Mouse (Mus musculus) liver, embryonic 14.5 days (tissue): ENCODE measurements at regions not wholly inside any gene's neighbourhood (a gene's known extent, or its start where the extent isn't known, plus 50 kb on each side); places are given as distances from the start of the nearest gene placed in this dataset.

Source experiments
- CTCF ChIP-seq: IDR thresholded peaks from 2 replicates; pipeline ENCODE4 v1.5.1; 2016; ENCODE audit warnings: antibody characterized with exemption, low read depth, control low read depth
- EP300 ChIP-seq: IDR thresholded peaks from 2 replicates; pipeline ENCODE4 v1.6.1; 2016; ENCODE audit warnings: antibody characterized with exemption, low read depth

DNA sequence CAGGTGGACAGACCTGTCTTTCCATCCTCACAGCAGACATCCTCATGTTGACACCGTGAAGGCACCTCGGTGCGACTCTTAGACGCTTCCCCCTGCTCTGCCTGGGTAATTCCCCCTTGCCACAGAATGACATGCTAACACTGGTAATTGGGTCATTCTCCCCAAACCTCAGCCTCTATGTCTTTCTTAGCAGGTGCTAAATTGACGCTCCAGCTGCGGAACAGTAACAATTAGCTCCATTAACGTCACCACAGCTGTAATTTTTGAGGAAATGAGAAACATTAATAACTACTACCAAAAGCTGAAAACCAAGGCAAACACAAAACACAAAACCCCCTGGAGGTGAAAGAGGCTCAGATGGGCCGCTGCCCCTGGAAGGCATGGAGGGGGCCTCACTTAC lies 57.6 kb upstream of the Hdac4 start:
- TF ChIP-seq EP300 (no peak), CTCF (no peak)
